Mouse (Mus musculus): Measurements from ENCODE around the gene Thsd7a.

DNA sequence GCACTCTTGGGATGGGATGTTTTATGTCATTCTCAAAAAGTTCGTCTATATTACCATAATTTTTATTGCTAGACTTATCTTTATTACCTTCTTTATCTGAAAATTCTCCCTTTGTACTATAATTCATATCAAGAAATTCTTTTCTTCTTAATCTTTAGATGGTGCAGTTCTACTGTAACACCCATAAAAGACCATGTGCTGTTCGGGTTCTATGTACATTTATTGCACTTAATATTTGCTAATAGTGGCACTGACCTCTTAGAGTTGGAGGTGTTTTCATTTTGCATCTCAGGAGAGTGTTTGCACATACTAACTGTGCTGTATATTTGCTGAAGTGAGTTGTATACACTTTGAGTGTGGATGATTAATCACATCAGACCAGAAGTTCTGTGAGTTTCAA is 23.6 kb upstream of the Thsd7a start:
- TF ChIP-seq HCFC1 (IDR thresholded peaks at IDR 0.05; ENCODE audit: borderline replicate concordance, insufficient read depth, low read length): no peak
- no peak for TF ChIP-seq ZC3H11A (IDR thresholded peaks at IDR 0.05; ENCODE audit: borderline replicate concordance, low read depth, low read length)
- no peak for TF ChIP-seq MAFK (IDR thresholded peaks at IDR 0.05; ENCODE audit: insufficient read depth, low read depth, low read length)

All from ES-E14 (cell line).